Comparison of ENCODE assay signal across 11 mouse cellular contexts in the genomic region with DNA sequence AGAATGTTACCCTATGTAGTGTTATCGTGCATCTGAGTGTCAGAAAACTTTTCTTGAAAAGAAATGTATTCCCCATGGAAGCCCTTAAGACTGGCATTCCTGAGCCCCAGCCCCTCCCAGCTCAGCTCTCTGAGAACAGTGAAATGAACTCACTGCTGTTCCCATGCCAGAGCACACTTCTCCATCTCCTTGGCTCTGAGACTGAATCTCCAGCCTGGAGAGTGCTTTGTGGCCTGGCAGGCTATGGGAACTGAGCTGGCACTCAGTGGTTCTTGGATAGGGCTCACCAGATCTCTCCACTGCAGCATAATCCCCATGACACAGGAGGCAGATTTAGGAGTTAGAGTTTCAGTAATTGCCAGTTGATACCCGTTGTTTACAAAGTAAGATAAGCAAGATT. TPM values are rescaled to one million over a fixed set of nuclear protein-coding genes. Genes with fewer than 3 reads are reported as not detected.
A peak's percentile ranks its signal among the peaks of the same experiment; 100 is the strongest.
DNase-seq lines count a peak whose midpoint lies in the region; ATAC-seq lines count a peak whose summit lies in the region.
"Had no signal": no experiment of that assay in that cellular context is flagged by ENCODE, and none has a peak within 500 bp of the region (broad histone marks: within the 10 kb centered on the region; RNA-seq: fewer than 3 reads in every experiment).

No protein-coding gene starts in this region.

- peak; percentile 12 for DNase-seq in heart, postnatal 25 days (ENCODE audit: low spot score)
- DNase-seq in heart, postnatal 36 days = no peak
- DNase-seq in cerebellum, adult 11 months = peak; percentile 28
- peak; percentile 59 to 65 for DNase-seq in cerebellum, postnatal 36 days
- peak; percentile 54 for DNase-seq in lung, postnatal 14 days
- DNase-seq: adrenal gland, adult 2 months; liver, postnatal 0 days; right cerebral cortex, postnatal 25 days had no signal

- no peaks in the 10 kb centered on the region for H3K4me1 ChIP-seq in kidney, embryonic 14.5 days (ENCODE audit: control insufficient read depth, insufficient read depth, low read length)

- H3K9me3 ChIP-seq in kidney, embryonic 14.5 days (ENCODE audit: control insufficient read depth, low read length) = no peaks in the 10 kb centered on the region
- H3K9me3 ChIP-seq: intestine, embryonic 15.5 days had no signal

- H3K27me3 ChIP-seq in kidney, embryonic 14.5 days (ENCODE audit: control insufficient read depth, insufficient read depth, low read length) = no peaks in the 10 kb centered on the region
- H3K27me3 ChIP-seq: intestine, embryonic 15.5 days had no signal

- intact Hi-C loops in heart, postnatal 25 days (cut with DNase I) = no loop called here
- intact Hi-C loops in heart, postnatal 36 days (cut with DNase I) = no loop called here

- no peak overlapping the region for H3K9ac ChIP-seq in kidney, embryonic 14.5 days (ENCODE audit: low read depth, low read length)
- H3K9ac ChIP-seq: intestine, embryonic 15.5 days; liver, postnatal 0 days had no signal

- H3K4me3 ChIP-seq in kidney, embryonic 14.5 days (ENCODE audit: low read length) = no peak overlapping the region
- H3K4me3 ChIP-seq: intestine, embryonic 15.5 days had no signal

- no peak for ATAC-seq in megakaryocyte, adult 5-6 weeks (ENCODE audit: poor library complexity, severe bottlenecking)
- ATAC-seq in kidney, embryonic 14.5 days (ENCODE audit: low FRiP score, low TSS enrichment) = no peak
- ATAC-seq: intestine, embryonic 15.5 days; liver, postnatal 0 days had no signal

- no peaks in the 10 kb centered on the region for H3K36me3 ChIP-seq in kidney, embryonic 14.5 days (ENCODE audit: control insufficient read depth, insufficient read depth, low read length)
- H3K36me3 ChIP-seq: intestine, embryonic 15.5 days had no signal

- H3K4me2 ChIP-seq in kidney, embryonic 14.5 days (replicated peaks; ENCODE audit: low read depth, low read length) = no peak overlapping the region
- H3K4me2 ChIP-seq: intestine, embryonic 15.5 days had no signal

- no peak overlapping the region for H3K27ac ChIP-seq in kidney, embryonic 14.5 days (ENCODE audit: low read depth, low read length)
- H3K27ac ChIP-seq: intestine, embryonic 15.5 days had no signal

- 86% methylated on average over 2 of the region's 2 CpGs for WGBS in kidney, embryonic 14.5 days

RNA-seq across cellular contexts. Expression of gene Serinc5, which starts 36.8 kb away (rescaled TPM):
- 10 to 100 TPM; 15.3 to 17.5 TPM for total RNA-seq in heart, postnatal 25 days (2021)
- 10 to 100 TPM; 15.4 to 18.5 TPM for total RNA-seq in heart, postnatal 36 days (2021)
- 10.8 and 12.0 TPM in 2 replicates for total RNA-seq in megakaryocyte, adult 5-6 weeks (2015)
- total RNA-seq in megakaryocyte, adult 5-6 weeks (2017) = 9.7 and 11.8 TPM in 2 replicates
- polyA plus RNA-seq in kidney, embryonic 14.5 days (2014; fragmentation: Nextera tagmentation; extraction: Ambion mirVana) = 7.4 and 18.0 TPM in 2 replicates

Comparison
In these comparisons a context has a peak if more than half of its experiments do, and no peak if none do; other contexts are left out.
1. DNase-seq: peak in heart, postnatal 25 days (single experiment), cerebellum, adult 11 months (single experiment), cerebellum, postnatal 36 days (2 of 2) and lung, postnatal 14 days (single experiment); none in heart, postnatal 36 days (0 of 2).